Mouse (Mus musculus) thymus, adult 2 months (tissue): ENCODE measurements at regions not wholly inside any gene's neighbourhood (a gene's known extent, or its start where the extent isn't known, plus 50 kb on each side); places are given as distances from the start of the nearest gene placed in this dataset.

ENCODE experiments used
- CTCF ChIP-seq: fragments of 200-500 bp; IDR thresholded peaks from 2 replicates; pipeline ENCODE4 v1.5.1; 2012; ENCODE audit warnings: mild to moderate bottlenecking, control low read depth, low read length, moderate library complexity, borderline replicate concordance; ENCODE audit not compliant: control insufficient read depth, poor library complexity, insufficient read depth; ENCODE audit errors: extremely low read depth
- POLR2A ChIP-seq: fragments of 200-500 bp; IDR thresholded peaks from 2 replicates; pipeline ENCODE4 v1.6.1; 2012; ENCODE audit warnings: mild to moderate bottlenecking, low read length, control low read depth, moderate library complexity; ENCODE audit not compliant: control insufficient read depth, poor library complexity, insufficient read depth; ENCODE audit errors: extremely low read depth

- TF ChIP-seq POLR2A (no peak), CTCF (no peak)
Measured at GRCm38 (mm10) chr14:99535781-99536180, 237.3 kb downstream of the Klf5 start.
